Mouse (Mus musculus): ENCODE measurements at regions not wholly inside any gene's neighbourhood (a gene's known extent, or its start where the extent isn't known, plus 50 kb on each side); places are given as distances from the start of the nearest gene placed in this dataset.

GRCm38 (mm10) chr8:36363291-36363690 is 597.7 kb downstream of the Gm19410 start:
- DNase-seq (ENCODE audit: low spot score in 2 of 2), result no peak

DNA sequence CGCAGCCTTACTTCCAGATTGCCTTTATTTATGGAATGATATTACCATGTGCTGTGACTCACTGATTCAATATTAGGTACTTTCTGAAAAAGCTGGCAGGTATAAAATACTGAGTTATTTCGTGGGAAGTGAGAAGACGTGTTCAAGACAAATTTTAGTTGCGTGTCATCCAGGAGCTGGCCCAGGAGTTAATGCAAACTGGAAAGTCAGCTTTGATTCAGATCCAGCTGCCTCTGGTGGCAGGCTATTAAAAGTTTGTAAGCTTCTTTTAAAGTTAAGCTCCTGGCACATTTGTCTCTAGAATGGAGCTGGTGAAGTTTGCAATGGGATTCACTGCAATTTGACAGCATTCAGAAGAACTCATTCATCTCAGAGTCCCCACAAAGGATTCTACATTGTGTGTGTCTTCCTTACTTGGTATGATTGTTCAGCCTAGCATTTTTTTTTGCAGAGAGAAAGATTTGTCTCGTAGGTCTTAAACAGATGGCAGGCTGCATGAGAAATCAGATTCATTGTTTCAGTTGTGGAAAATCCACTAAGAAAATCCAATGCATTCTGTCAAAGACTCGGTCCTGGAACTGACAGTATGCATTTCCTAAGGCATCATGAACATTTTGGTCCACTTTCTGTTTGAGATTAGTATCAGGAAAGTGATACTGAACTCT is 599.1 kb downstream of the Gm19410 start:
- no peak for DNase-seq (ENCODE audit: low spot score in 2 of 2)

DNA sequence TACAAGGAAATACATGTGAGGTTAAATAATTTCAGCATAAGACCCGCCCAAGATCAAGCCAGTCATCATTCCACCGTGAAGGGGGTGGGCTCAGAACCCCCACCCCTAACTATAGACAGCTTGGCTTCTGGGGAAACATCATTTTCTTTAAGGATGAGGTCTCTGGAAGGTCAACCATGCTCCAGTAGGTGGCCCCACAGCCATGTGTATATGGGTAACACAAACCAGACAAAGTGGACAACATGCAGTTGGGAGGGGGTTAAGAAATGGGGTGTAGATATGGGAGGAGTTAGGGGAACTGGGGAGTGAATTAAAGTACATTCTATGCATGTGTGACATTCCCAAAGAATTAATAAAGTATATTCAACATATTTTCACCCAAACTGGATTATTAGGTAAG is 600.4 kb downstream of the Gm19410 start:
- no peak for DNase-seq (ENCODE audit: low spot score in 2 of 2)

- no peak for DNase-seq (ENCODE audit: low spot score in 2 of 2)
Measured at GRCm38 (mm10) chr8:36376579-36377350, 611.2 kb downstream of the Gm19410 start.

- no peak for DNase-seq (ENCODE audit: low spot score in 2 of 2)
Measured at GRCm38 (mm10) chr8:36394487-36394886, 598.9 kb upstream of the AI429214 start.

DNA sequence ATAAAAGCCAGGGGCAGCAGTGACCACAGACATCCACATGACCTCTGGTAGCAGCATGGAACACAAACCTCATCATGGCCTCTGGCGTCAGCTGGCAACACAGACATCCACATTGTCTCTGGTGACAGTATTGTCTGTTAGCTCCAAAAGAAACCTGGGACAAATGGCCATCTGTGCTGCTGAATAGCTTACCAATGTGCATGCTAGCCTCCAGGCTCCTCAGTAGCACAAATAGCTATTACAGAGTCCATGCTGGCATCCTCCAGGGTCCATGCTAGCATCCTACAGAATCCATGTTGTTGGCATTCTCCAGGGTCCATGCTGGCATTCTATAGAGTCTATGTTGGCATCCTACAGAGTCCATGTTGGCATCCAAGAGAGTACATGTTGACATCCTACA is 596.9 kb upstream of the AI429214 start:
- DNase-seq (ENCODE audit: low spot score in 2 of 2), result no peak

GRCm38 (mm10) chr8:36406706-36407105 is 586.7 kb upstream of the AI429214 start:
- DNase-seq (ENCODE audit: low spot score in 2 of 2), result no peak

All from spleen, postnatal 10 days (tissue).